Mouse (Mus musculus) thymus, postnatal 0 days (tissue): ENCODE data around the gene Ginm1. TPM values are rescaled to one million over a fixed set of nuclear protein-coding genes. Genes with fewer than 3 reads are reported as not detected.

Source experiments
- DNase-seq: peaks from one replicate; pipeline ENCODE4 v3.0.0-alpha.2; 2015; ENCODE audit warnings: low spot score
- polyA plus RNA-seq: library from polyadenylated mRNA; unstranded; fragments of >200 nt; fragmentation: Nextera tagmentation; extraction: Ambion mirVana; gene quantifications from 2 replicates; pipeline ENCODE4 v1.2.1, GENCODE M21; 2015

Ginm1 gene
- polyA plus RNA-seq: 58.0 and 67.5 TPM in 2 replicates

DNA sequence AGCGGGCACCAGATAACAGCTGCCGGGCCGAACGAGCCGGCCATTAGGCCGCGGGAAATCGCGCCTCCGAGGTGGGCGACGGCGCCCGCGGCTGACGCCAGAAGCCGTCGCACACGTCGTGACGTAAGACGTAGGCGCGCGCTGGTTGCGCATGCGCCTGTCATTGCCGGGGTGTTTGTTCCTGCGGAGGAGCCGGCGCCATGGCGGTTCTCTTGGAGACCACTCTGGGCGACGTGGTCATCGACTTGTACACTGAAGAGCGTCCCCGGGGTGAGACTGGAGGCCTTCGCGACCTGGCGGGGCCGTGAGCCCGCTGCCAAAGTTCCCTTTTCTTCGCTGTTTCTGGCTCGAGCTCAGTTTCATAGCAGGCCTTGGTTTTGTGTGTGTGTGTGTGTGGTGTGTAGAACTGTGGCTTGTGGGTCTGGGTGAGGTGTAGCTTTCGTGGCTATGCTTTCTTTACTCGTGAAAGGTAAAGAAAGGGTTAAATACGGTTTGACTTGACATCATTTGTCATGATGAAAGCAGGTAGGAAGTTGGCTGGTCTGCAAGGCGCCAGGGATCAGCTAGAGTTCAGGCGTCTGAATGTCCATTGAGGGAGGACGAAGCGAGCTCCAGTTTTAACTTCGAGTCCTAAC, at the start of gene Ginm1, which contains the start of gene Ppil4:
TSS of gene Ginm1 (minus strand) at position 74 of the 635 bp plus-strand sequence.
TSS of gene Ppil4 (plus strand) at position 141 of the 635 bp plus-strand sequence.
- DNase-seq: peak; percentile 94

DNA sequence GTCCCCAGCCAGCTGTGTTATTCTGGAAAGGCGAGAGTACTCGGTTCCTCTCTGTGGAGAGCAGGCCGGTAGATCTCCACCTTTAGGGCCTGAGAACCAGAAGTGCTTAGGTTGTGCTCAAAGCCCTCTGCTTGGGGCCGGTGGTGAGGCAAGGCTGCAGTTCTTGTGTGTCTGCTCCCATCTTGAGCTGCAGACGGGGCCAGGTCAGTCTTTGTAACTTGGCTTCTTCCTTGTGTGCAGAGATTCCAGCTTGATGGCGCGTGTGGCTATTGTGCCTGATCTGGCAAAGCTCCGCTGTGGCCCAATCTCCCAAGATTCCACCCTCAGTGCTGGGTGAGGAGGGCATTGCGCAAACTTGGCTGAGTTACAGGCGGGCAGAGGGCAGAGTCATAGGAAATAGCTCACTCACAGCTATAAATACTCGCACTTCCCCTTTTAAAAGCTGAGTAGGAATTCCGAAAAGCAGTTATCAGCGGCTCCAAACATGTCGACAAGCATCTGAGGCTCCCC, 49.0 kb upstream of the Ginm1 start:
- no peak for DNase-seq

DNA sequence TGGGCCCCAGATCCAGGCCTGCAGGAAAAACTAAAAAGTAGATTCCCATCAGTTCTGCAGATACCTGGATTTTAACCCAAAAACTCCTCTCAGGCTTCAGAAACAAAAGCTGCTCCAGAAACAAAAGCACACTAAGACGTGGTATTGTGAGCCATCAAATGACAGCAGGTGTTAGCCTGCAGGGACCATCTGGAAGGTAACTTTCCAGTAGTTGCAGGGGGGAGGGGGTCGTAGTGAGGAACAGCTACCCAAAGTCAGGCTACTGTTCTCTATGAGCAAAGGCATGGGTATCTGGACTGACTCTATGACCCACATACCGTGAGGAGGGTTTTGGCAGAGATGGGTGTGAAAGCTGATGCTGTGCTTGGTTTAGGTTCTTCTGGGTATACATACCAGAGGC, 48.2 kb upstream of the Ginm1 start:
- DNase-seq: peak; percentile 42

DNA sequence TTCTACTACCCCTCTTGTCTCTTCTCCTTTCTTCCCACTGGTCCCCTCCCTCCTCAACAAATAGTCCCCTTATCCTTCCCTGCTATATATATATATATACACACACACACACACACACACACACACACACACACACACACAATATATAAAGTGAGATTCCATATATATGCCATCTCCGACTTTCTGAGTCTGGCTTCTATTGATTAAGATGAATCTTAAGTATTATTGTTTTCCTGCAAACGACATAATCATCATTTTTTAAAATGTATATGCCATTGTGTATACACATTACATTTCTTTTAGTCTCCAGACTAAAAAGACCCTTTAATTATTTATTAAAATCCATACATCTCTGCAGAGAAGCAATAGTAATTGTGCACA, 47.7 kb upstream of the Ginm1 start:
- no peak for DNase-seq

DNA sequence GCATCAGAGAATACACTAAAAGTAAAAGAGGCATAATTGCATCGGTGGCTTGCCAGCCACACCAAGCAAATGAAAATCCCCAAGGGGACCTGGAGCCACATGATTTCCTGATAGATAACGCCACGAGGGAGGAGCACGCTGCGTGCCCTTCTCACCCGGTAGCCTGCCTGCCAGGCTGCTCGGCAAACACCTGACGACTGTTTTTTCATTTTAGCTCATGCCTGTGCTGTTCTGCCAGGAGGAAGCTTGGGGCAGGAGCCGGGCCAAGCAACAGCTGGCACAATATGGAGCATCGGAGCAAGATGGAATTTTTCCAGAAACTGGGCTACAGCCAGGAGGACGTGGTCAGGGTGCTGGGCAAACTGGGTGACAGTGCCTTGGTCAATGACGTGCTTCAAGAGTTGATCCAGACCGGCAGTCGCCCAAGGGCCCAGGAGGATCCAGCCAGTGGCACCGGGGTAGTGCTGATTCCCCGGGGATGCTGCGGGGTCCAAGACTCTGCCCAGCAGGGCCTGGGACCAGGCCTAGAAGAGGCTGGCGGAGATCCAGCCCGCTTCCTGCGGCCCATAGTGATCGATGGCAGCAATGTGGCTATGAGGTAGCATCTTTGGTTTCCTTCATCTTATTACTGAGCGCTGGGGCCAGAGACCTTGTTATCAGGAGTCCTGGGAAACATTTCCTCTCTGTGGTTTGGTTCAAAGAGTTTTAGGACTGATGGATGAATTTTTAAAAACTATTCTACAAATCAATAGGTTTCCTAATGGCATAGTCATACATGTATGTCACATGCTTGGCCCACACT, 47.1 kb upstream of the Ginm1 start:
- peak; percentile 25 for DNase-seq

DNA sequence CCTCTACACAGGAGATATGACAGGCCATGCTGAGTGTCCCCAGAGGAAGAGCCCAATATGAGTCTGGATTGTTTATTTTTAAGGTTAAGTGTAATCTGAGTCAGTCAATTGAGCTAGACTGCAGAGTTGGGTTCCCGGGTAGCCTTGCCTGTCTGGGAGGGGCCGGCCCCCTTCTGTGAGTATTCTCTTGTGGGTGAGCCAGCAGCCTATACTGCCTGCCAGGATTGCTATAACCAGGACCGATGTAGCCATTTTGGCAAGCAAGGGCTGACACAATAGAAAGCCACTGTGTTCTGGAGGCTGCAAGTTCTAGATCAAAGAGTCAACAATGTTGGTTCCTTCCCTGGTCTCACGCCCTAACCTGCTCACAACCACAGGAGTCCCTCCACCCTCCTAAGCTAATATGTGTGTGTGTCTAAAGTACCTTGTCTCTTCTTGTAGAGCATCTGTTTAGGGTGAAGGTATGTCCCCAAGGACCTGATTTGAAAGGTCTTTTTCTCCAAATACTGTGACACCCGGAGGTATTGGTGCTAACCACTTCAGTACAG, 46.3 kb upstream of the Ginm1 start:
- no peak for DNase-seq

DNA sequence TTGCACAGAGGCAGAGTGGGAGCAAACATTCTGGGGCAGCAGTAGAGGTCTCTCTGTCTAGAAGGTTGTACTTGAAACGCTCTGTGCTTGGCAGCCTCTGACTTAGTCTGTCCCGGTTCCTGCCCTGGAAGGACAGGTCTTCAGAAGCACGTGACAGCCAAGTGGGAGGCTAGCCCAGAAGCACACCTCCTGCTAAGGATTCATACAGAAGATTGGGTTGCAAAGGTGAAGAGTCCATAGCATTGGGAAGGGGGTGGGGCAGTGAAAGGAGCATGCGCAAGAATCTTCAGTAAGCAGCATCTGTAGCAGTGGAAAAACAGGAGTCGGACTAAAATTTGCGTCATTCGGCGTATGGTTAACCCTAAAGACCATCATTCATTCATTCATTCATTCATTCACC, 45.4 kb upstream of the Ginm1 start:
- no peak for DNase-seq

DNA sequence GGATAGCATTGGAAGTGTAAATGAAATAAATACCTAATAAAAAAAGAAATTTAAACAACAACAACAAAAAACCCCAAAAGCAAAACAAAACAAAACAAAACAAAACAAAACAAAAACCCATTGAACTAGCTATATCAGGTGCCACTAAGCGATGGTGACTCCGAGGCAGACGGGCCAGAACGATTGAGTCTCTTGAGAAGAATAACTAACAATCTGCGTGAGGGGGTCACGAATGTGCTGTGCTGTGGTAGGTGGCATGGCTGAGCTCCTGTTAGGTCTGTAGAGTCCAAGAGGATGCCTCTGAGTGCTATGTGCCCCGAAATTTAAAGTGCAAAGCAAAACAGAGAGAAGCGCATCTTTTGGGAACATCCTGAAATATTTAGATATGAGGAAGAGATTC, 44.8 kb upstream of the Ginm1 start:
- DNase-seq: no peak

DNA sequence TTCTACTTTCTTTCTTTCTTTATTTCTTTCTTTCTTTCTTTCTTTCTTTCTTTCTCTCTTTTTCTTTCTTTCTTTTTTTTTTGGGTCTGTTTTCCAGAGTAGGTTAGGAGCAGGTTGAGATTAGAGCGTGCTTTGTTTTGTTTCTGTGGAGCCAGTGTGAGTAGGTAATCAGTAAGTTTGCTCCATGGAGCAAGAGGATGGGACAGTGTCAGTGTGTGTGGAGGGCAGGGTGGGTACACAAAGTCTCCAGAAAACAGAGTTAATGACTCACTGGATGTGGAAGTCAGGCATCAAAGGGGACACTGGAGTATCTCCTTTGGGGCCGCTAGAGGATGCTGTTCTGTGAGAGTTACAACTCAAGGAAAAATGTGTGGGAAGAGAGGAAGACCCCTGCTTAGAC, 44.3 kb upstream of the Ginm1 start:
- DNase-seq: no peak

DNA sequence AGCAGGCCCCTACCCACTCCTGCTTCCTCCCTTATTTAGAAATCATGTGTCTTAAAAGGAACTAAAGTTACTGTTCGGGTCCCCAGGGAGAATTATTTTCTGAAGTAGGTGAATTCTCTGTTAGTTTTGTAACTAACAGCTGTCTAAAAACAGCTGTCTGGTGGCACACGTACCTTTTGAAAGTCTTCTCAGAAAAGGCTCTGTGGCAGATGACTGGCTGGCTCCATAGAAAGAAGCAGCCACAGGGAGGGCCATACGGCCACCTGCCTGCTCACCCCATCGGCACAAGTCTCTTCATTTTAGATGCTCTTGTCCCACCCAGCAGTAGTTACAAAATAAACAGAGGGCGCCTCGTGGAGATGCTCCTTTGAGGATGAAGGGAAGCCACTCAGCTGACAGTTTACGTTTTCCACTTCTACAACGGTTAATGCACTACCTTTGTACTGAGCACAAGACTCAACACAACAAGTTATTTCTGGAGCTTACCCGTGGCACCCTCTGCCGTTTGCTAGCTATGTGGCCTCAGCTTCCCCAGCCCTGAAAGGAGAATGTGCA, 42.1 kb upstream of the Ginm1 start:
- DNase-seq: peak; percentile 68

DNA sequence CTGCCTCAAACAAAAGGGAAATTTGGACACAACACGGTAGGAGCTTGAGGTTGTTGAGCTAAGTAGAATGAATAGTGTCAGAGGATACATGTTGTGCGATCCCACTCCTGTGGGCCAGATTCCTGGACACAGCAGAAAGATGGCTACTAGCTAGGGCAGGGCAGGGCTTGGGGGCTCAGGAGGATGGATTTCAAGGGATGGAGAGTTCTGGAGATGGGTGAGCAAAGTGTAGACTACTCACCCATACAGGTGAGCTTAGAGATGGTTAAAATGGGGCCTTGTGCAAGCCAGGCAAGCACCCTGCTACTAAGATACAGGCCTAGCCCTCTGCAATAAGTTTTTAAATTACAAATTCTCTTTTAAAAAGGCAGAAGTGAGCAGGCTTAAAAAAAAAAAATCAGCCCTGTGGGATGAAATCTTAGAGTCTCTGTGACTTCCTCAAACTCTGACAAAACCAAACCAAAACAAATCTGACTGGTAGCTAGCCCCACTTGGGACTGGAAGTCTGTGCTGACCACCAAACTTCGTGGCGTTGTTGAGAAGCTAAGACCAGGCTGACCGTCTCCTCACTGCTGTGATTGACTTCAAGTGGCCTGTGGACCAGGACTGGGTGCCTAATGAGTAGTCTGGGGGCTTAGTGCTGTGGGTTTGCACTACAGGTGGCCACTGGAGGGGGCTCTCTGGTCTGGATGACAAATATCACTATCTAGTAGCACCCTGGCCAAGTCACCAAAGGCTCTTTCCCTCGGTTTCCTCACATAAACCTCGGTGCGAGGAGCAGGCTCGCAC, 40.9 kb upstream of the Ginm1 start:
- no peak for DNase-seq

DNA sequence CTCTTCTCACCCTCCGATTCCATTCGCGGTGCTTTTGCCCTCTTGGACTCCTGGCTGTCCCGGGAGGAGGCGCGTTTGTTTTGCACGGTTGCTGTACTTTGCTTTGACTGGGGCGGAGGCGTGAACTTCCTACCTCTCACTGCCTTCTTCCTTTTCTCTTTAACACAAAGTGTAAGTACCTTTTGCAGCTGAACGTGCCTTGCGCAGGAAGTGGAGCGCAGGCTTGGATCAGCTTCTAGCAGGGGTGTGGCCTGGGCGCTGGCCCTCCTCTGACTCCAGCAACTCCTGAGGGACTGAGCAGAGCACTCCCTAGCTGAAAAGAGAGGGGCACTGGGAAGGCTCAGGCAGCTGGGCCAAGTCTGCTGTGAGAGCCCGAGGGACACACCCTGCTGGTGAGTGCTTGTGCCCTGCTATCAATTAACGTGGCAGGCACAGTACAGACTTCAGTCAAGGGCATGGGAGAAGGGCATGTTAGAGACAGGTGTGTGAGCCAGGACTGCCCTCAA, 39.6 kb upstream of the Ginm1 start, which contains the start of gene Zc3h12d:
TSS of gene Zc3h12d (plus strand) at position 300 of the 506 bp plus-strand sequence.
- peak; percentile 80 for DNase-seq

DNA sequence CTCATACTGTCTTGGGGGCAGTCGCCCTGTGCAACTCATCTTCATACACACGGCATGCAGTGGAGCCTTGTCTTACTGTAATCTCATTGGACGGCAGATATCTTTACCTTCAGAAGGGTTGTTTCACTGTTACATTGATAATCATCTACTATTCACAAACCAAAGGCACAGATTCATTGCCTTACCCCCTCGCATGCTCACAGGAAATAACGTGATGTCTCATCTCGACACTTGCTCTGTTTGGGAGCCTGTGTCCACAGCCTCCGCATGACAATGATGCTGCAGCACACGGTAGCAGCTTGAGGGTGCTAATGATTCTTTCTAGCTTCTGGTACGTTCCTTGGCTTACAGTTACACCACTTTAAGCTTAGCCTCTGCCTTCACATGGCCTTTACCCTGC, 33.5 kb upstream of the Ginm1 start:
- DNase-seq: no peak

DNA sequence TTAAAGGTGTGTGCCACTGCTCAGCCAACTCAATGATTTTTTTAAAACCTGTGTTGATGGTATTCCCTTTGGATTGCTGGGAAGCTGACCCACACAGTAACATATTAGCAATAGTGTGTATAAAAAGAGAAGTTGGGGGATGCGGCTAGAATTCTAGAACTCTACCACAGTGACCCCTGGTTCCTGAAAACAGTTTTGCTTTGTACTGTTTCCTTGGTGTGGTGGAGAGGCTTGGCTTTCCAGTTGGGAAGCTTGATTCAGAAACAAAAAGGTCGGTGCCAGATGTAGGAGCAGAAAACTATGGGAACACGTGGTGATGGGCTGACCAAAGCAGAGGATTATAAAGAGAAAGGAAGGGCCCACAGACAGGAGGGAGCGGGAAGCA, 32.6 kb upstream of the Ginm1 start:
- no peak for DNase-seq

DNA sequence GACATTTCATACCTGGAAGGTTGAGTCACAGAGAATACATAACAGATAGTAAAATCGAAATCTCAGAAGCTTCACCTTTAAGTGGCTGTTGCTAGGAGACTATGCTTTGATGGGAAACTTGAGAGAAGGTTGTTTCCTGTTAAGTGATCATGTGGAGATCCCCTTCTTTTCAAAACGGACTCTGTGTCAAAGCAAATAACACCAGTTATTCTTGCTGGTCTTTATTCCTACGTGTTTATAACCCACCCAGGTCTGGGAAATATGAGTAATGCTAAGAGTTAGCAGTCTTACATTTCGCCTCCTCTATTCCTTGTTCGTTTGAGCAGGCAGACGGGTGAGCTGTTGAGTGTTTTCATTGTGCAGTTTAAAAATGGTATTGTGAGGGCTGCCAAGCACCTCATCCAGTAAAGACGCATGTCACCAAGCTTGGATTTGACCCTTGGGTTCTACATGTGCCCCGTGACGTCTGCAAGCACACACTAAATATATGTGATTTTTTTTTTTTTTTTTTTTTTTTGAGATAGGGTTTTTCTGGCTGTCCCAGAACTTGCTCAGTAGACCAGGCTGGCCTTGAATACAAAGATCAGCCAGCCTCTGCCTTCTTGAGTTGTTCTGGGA, 32.1 kb upstream of the Ginm1 start:
- no peak for DNase-seq

DNA sequence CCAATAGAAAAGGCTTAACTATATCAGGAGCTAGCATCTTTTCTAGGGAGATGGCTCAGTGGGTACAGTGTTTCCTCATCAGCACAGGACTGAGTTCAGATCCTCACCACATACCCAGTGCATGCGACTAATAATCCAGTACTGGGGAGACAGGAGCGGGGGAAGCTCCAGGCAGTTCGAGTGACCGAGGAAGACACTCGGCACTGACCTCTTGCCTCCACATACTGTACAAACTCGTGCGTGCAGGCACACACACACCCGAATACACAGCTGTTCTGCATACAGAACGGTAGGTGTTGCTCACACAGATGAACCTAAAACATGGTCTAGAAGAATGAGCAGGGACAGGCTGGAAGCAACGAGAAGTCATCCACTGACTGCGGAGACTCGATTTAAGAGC, 29.4 kb upstream of the Ginm1 start:
- no peak for DNase-seq

DNA sequence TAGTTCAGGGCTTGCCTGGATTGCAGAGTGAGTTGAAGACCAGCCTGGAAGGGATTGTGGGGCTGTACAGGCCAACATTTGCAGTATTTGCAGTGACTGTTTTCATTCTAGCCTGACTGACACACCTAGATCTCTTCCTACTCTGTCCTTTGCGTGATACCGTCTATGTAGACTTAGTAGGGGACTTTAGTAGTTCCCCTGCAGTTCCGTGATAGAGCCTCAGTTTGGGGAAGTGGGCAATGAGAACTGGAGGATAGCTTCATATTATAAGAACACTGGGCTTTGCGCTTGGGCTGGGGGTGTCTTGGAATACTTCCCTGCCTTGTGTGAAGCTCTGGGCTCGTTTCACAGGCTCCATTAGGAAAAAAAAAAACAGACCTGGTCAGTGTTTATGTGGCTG, 27.5 kb upstream of the Ginm1 start:
- DNase-seq: no peak

DNA sequence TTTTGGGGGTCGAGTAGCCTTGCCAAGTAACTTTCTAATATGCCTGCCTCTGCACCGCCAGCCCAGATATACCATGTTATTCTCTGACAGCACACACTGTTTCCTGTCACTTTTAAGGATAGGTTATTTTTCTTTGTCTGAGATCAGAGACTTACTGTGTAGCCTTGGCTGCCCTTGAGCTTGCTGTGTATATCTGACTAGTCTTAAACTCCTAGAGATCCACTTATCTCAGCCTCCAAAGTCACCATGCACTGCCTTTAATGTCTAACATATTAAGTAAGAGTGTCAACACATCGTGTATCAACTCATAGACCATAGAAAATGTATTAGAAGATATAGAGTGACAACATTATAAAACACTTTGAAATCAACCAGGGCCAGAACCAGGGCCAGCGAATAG, 27.0 kb upstream of the Ginm1 start:
- no peak for DNase-seq

DNA sequence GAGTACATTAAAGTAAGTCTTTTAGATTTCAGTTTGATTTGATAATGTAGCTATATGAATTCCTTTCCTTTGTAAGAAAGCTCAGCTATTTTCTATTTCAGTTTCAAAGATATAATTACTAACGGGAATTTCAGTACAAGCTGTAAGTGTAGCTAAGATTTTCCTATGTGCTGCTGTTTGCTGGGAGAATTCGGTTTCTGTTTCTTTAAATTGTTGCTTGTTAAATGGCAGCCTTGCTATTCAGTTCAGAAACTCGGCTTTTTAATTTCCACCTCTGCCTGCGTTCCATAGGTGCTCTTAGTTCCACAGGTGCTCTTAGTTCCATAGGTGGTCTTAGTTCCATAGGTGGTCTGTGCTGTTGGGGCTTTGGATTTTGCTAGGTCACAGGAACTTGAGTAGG, 26.5 kb upstream of the Ginm1 start:
- DNase-seq: no peak

DNA sequence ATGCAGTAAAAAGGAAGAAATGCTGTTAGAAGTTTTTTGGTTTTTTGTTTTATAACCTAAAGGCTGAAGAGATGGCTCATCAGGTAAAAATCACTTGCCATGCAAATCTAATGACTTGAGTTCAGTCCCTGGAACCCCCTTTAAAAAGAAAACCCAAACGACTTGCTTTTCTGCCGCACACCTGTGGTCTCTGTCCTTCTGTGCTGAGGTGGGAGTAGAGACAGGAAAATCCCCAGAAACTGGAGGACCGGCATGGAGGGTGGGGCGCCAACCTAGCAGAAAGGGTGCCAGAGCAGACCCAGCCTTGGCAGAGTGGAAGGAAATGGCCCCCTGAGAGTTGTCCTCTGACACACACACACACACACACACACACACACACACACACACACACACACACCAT, 26.1 kb upstream of the Ginm1 start:
- DNase-seq: no peak

DNA sequence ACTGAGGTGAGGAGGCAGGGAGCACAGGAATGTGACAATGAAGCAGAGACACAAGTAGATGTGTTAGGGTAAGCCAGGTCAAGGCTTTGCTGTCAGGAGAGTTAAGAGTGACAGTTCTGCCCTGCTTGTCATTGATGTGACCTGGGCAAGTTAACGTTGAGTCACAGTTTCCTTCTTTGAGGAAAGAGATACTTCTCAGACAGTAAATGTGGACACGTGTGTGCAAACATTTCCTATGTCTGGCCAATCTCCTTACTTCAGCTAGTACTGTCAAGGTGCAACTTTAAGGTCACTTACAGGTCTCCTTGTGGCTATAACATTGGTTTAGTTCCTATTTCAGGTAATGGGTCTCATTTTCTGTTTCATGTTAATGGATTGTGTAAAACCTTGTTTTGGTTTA, 23.9 kb upstream of the Ginm1 start:
- DNase-seq: no peak
